Mouse (Mus musculus): ENCODE data around the gene Bcat1. TPM values are rescaled to one million over a fixed set of nuclear protein-coding genes. Genes with fewer than 3 reads are reported as not detected.

Bcat1 gene
- polyA plus RNA-seq, 1 experiment from 2014 or later, result 0.46 TPM

GRCm38 (mm10) chr6:145089373-145089772 is 13.4 kb upstream of the Bcat1 start:
- no peak overlapping the region for H3K4me3 ChIP-seq (ENCODE audit: low read depth, low read length)
- 0 out of 2 replicates have a peak, but pooled peaks have one; percentile 12 for TF ChIP-seq EP300 (IDR thresholded peaks at IDR 0.05; ENCODE audit: low read depth)
- TF ChIP-seq CTCF (IDR thresholded peaks at IDR 0.05; ENCODE audit: low read depth), result no peak
- no peak overlapping the region for H3K4me2 ChIP-seq (ENCODE audit: low read depth, low read length)
- no peaks in the 10 kb centered on the region for H3K9me3 ChIP-seq (ENCODE audit: low read length)
- no peaks in the 10 kb centered on the region for H3K27me3 ChIP-seq (ENCODE audit: insufficient read depth, low read length)
- no peaks in the 10 kb centered on the region for H3K36me3 ChIP-seq (replicated peaks; ENCODE audit: insufficient read depth, low read length)
- ATAC-seq (peak; percentile 40), DNase-seq (no peak)
- H3K9ac ChIP-seq (replicated peaks), result no peak overlapping the region
- 31% methylated on average over 4 of the region's 4 CpGs for WGBS (ENCODE audit: insufficient replicate concordance)
- H3K27ac ChIP-seq (ENCODE audit: low read depth), result peak overlapping the region; percentile 30; the same call in 1 of the 2 replicates
- no peaks in the 10 kb centered on the region for H3K4me1 ChIP-seq (ENCODE audit: insufficient read depth)

GRCm38 (mm10) chr6:145088451-145089113 is 12.6 kb upstream of the Bcat1 start:
- Histone ChIP-seq H3K4me3 (ENCODE audit: low read depth, low read length) (no peak overlapping the region), H3K27me3 (ENCODE audit: insufficient read depth, low read length) (no peaks in the 10 kb centered on the region), H3K4me2 (ENCODE audit: low read depth, low read length) (no peak overlapping the region), H3K27ac (ENCODE audit: low read depth) (no peak overlapping the region), H3K9ac (replicated peaks) (no peak overlapping the region), H3K9me3 (ENCODE audit: low read length) (no peaks in the 10 kb centered on the region), H3K4me1 (ENCODE audit: insufficient read depth) (no peaks in the 10 kb centered on the region), H3K36me3 (replicated peaks; ENCODE audit: insufficient read depth, low read length) (no peaks in the 10 kb centered on the region)
- TF ChIP-seq EP300 (IDR thresholded peaks at IDR 0.05; ENCODE audit: low read depth) (no peak), CTCF (IDR thresholded peaks at IDR 0.05; ENCODE audit: low read depth) (peak; percentile 68)
- WGBS (ENCODE audit: insufficient replicate concordance), result 42% methylated on average over 4 of the region's 4 CpGs
- DNase-seq (no peak), ATAC-seq (no peak)

GRCm38 (mm10) chr6:145084343-145085117 is 8.5 kb upstream of the Bcat1 start:
- Histone ChIP-seq H3K9me3 (ENCODE audit: low read length) (no peaks in the 10 kb centered on the region), H3K27me3 (ENCODE audit: insufficient read depth, low read length) (no peaks in the 10 kb centered on the region), H3K9ac (replicated peaks) (no peak overlapping the region), H3K27ac (ENCODE audit: low read depth) (no peak overlapping the region), H3K36me3 (replicated peaks; ENCODE audit: insufficient read depth, low read length) (no peaks in the 10 kb centered on the region), H3K4me3 (ENCODE audit: low read depth, low read length) (no peak overlapping the region), H3K4me2 (ENCODE audit: low read depth, low read length) (no peak overlapping the region), H3K4me1 (ENCODE audit: insufficient read depth) (no peaks in the 10 kb centered on the region)
- peak; percentile 5 for DNase-seq
- TF ChIP-seq CTCF (IDR thresholded peaks at IDR 0.05; ENCODE audit: low read depth) (no peak), EP300 (IDR thresholded peaks at IDR 0.05; ENCODE audit: low read depth) (no peak)
- 86% methylated on average over 8 of the region's 8 CpGs for WGBS (ENCODE audit: insufficient replicate concordance)
- ATAC-seq, result no peak

- no peak for ATAC-seq
- H3K9me3 ChIP-seq (ENCODE audit: low read length), result no peaks in the 10 kb centered on the region
- TF ChIP-seq CTCF (IDR thresholded peaks at IDR 0.05; ENCODE audit: low read depth) (no peak), EP300 (IDR thresholded peaks at IDR 0.05; ENCODE audit: low read depth) (no peak)
- H3K4me1 ChIP-seq (ENCODE audit: insufficient read depth), result no peaks in the 10 kb centered on the region
- no peaks in the 10 kb centered on the region for H3K27me3 ChIP-seq (ENCODE audit: insufficient read depth, low read length)
- DNase-seq, result peak; percentile 5
- H3K4me2 ChIP-seq (ENCODE audit: low read depth, low read length), result no peak overlapping the region
- no peaks in the 10 kb centered on the region for H3K36me3 ChIP-seq (replicated peaks; ENCODE audit: insufficient read depth, low read length)
- no peak overlapping the region for H3K27ac ChIP-seq (ENCODE audit: low read depth)
- H3K4me3 ChIP-seq (ENCODE audit: low read depth, low read length), result no peak overlapping the region
- 52% methylated on average over 4 of the region's 4 CpGs for WGBS (ENCODE audit: insufficient replicate concordance)
- H3K9ac ChIP-seq (replicated peaks), result no peak overlapping the region
Observed at GRCm38 (mm10) chr6:145081721-145082120, 5.7 kb upstream of the Bcat1 start.

- TF ChIP-seq CTCF (IDR thresholded peaks at IDR 0.05; ENCODE audit: low read depth) (no peak), EP300 (IDR thresholded peaks at IDR 0.05; ENCODE audit: low read depth) (no peak)
- Histone ChIP-seq H3K9me3 (ENCODE audit: low read length) (no peaks in the 10 kb centered on the region), H3K4me2 (ENCODE audit: low read depth, low read length) (no peak overlapping the region), H3K9ac (replicated peaks) (no peak overlapping the region), H3K4me3 (ENCODE audit: low read depth, low read length) (no peak overlapping the region), H3K27me3 (ENCODE audit: insufficient read depth, low read length) (peaks cover 20% of the 10 kb centered on the region), H3K27ac (ENCODE audit: low read depth) (no peak overlapping the region), H3K4me1 (ENCODE audit: insufficient read depth) (peaks cover 4% of the 10 kb centered on the region), H3K36me3 (replicated peaks; ENCODE audit: insufficient read depth, low read length) (no peaks in the 10 kb centered on the region)
- ATAC-seq (no peak), DNase-seq (peak; percentile 9)
- 67% methylated on average over 8 of the region's 9 CpGs for WGBS (ENCODE audit: insufficient replicate concordance)
Observed at GRCm38 (mm10) chr6:145079087-145079759, 3.2 kb upstream of the Bcat1 start.

GRCm38 (mm10) chr6:145076286-145076685 is 302 bp upstream of the Bcat1 start:
- 22% methylated on average over 9 of the region's 9 CpGs for WGBS (ENCODE audit: insufficient replicate concordance)
- Histone ChIP-seq H3K27me3 (ENCODE audit: insufficient read depth, low read length) (peaks cover 26% of the 10 kb centered on the region), H3K4me3 (ENCODE audit: low read depth, low read length) (peak overlapping the region; percentile 39; the same call in 1 of the 2 replicates), H3K4me2 (ENCODE audit: low read depth, low read length) (peak overlapping the region; percentile 64; the same call in 1 of the 2 replicates), H3K9ac (replicated peaks) (no peak overlapping the region), H3K4me1 (ENCODE audit: insufficient read depth) (peaks cover 4% of the 10 kb centered on the region), H3K36me3 (replicated peaks; ENCODE audit: insufficient read depth, low read length) (no peaks in the 10 kb centered on the region), H3K9me3 (ENCODE audit: low read length) (no peaks in the 10 kb centered on the region), H3K27ac (ENCODE audit: low read depth) (no peak overlapping the region)
- DNase-seq (peak; percentile 3), ATAC-seq (no peak)
- no peak for TF ChIP-seq CTCF (IDR thresholded peaks at IDR 0.05; ENCODE audit: low read depth)
- TF ChIP-seq EP300 (IDR thresholded peaks at IDR 0.05; ENCODE audit: low read depth), result no peak
